Mouse (Mus musculus) embryo, embryonic 10 days (tissue): ENCODE measurements around the gene Sec16a.

Experiments used
- DNase-seq: peaks from one replicate; pipeline ENCODE4 v3.0.0-alpha.2; 2015; ENCODE audit warnings: low spot score

Sec16a gene

GRCm38 (mm10) chr2:26444946-26445665 is at the start of gene Sec16a:
Sec16a (minus strand) TSS chr2:26445216.
- DNase-seq: peak; percentile 99

- DNase-seq: peak; percentile 76
These were observed 49.4 kb upstream of the Sec16a start for GRCm38 (mm10) chr2:26494396-26494795.

- DNase-seq: peak; percentile 71
These were observed 48.2 kb upstream of the Sec16a start for GRCm38 (mm10) chr2:26493021-26493781.

DNA sequence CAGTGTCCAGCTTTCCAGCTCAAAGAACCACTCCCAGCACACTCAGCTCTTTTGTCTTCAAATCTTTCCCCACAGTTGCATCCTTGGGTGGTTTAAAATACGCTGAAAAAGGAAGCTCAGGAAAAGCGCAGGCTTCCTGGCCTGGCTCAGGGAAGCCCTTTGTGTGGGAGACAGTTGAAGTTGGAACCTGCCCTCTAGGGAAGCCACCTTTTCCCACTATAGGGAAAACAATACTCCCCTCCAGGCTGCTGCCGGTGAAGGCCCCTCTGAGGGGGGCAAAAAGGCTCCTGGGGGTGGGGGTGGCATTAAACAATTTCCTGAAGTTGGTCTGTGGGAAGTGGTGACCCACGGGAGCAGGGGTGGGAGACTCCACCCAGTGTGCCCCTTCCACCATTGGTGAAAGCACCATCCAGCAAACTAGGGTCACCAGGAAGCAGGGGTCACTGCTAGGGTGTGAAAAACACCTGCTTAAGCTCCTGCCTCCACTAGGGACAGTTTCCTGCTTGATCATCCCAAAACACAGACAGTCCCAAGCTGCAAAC is 45.8 kb upstream of the Sec16a start:
- DNase-seq: no peak

GRCm38 (mm10) chr2:26488535-26489135 is 43.6 kb upstream of the Sec16a start:
- peak; percentile 74 for DNase-seq

DNA sequence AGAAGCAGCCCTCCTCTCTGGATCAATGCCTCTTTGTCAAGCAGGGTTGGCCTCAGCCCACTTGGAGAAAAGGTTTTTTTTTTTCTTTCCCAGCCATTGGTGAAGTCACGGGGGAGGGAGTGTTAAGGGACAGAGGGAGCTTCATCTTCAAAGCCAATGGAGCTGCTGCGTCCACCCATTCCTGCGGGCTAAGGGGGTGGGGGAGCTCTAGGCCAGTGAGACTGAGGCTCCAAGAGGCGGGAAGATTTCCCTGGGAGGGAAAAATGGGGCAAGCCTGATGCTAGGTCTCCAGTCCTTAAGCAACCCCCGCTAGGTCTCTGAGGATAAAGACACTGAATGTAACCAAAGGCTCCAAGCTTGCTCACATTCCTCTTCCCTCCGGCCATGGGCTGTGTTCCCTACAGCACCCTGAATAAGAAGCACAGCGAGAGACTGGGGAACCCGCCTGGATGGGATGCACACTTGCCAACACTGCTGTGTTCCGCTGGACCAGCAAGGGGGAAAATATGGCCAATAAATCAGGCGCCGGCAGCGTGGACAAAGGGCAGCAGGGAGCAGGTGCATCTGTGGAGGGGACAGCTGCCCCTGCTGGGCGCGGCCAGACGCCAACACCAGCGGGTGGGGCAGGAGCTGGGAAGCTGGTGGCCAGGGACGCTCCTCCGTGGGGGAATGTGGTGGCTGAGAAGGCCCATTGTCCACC is 42.5 kb upstream of the Sec16a start:
- DNase-seq: peak; percentile 75

DNA sequence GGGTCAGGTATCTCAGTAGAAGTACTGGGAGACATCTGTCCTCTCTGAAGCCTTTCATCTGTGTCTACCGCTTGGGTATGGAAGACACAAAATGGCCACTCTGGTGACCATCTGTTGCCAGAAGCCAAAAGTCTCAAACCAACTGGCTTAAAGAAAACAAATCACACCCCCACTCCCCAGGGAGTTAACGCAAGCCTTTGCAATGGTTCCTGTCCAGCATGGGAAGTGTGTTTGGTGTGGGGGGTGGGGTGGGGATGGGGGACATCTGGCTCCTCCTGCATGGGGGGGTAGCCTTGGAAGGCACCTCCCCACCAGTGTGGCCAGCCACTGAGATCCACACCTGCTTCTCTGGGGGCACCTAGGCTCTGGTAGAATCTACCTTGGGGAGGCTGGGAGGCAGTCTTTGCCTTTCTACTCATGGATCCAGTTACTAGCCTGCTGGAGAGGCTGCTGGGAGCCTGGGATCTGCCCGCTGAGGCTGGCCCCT is 41.9 kb upstream of the Sec16a start:
- DNase-seq: peak; percentile 74

GRCm38 (mm10) chr2:26486264-26486810 is 41.3 kb upstream of the Sec16a start:
- DNase-seq: peak; percentile 34

- peak; percentile 57 for DNase-seq
These were observed 40.7 kb upstream of the Sec16a start for GRCm38 (mm10) chr2:26485710-26486109.

DNA sequence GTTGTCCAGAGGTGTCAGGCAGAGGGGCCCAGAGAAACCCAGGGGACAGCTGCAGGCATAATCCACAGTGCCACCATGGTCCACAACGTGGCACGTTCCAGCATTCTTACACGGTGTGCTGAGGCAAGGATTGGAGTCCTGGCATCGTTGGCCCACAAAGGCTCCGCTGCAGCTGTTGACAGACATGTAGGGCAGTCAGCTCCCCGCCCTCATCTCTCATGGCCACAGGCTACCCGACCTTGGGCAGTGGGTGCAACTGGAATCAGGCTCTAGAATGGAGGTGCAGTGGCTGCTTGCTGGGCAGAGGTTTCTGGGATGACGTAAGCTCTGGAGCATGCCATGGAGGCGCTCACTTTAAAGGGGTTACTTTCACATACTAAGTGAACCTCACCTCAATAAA is 40.3 kb upstream of the Sec16a start:
- DNase-seq: no peak

GRCm38 (mm10) chr2:26484169-26484568 is 39.2 kb upstream of the Sec16a start:
- no peak for DNase-seq

DNA sequence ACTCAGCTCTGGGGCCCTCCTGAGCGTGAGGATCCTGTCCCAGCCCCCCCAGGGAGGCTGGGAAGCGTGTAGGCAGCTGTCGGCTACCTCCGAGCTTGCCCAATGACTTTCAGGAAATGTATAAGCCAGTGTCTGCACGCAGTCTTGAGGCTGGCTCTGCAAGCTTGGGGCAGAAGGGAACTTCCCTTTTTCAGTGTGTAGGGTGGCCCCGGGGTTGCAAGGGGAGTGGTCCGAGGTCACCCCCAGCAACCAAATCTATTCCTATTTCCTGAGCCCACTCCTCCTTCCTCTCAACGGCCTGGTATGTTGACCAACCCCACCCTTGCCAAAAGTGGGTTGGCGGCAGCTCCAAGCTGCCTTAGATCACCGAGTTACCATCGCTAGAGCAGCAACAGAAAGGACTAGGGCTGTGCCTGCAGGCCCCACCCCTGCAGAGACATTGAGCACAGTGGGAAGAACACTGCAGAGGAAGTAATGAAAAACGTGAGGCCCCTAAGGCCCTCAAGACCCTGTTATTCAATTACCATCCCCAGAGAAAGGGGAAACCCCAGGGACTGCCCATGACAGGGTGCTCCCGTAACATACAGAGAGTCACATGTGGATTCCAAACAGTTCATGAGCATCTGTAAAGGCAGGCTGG is 38.3 kb upstream of the Sec16a start:
- no peak for DNase-seq

DNA sequence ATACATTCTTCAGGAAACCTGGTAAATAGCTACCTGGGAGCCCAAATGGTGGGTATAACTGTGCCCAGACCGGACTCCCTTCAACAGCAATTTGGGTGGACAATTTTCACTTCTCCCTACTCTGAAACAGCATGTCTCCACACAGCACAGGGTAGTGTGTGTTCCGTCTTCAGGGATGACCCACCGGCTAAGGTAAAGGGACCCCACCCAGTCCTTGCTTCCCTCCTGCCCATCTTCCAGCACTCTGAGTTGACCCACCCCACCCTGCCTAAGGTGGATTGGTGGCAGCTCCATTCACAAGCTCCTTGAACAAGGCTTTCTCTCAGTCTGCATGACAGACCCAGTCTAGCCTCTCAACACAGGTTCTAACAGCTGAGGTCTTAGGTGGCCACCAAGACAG is 37.8 kb upstream of the Sec16a start:
- no peak for DNase-seq

DNA sequence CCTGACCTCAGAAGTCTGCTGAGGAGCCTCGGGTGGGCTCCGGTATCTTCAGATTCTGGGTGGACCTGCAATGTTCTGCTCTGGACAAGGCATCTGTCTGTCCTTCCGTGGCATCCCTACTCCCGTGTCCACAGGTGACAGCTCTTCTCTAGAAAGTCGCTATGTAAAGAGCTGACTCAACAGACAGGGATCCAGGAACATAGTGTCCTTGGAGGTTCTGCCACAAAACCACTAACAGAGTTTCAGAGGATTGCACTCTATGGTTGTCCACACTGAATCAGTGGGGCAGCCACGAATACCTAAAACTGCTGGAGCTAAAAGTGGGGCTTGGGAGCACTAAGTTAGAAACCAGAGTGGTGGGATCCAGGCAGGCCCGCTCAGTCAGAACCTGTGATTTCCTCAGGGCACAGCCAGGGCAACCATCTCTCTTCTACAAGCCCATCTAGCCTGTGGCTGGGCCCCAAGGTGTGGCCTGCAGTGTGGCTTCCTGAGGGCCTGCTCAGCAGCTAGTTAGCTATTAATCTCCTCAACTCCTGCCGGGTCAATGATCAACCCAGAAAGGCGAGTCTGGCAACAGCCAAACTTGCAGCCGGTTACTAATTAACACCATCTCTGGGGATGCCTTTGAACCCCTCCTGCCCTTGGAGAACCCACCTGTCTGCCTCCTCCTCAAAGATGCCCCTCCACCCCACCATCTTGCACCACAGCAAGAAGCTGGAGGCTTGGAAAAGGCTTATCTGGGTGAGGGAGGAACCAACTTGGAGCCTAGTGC is 36.9 kb upstream of the Sec16a start:
- DNase-seq: no peak

GRCm38 (mm10) chr2:26480911-26481310 is 35.9 kb upstream of the Sec16a start:
- DNase-seq: no peak

GRCm38 (mm10) chr2:26478685-26479205 is 33.7 kb upstream of the Sec16a start:
- peak; percentile 69 for DNase-seq

DNA sequence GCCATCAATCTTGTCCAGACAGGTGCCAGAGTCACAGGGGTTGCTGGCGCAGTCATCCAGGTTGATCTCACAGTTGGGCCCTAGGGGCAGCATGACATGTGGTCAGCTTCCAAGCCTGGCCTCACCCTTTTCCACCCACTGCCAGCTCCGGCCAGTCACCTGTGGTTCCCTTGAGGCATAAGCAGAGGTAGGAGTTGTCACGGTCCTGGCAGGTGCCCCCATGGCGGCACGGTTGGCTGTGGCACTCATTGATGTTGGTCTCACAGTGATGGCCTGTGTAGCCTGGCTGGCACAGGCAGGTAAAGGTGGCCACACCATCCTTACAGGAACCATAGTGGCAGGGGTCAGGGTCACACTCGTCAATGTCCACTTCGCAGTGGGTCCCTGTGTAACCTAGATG is 32.9 kb upstream of the Sec16a start:
- no peak for DNase-seq

DNA sequence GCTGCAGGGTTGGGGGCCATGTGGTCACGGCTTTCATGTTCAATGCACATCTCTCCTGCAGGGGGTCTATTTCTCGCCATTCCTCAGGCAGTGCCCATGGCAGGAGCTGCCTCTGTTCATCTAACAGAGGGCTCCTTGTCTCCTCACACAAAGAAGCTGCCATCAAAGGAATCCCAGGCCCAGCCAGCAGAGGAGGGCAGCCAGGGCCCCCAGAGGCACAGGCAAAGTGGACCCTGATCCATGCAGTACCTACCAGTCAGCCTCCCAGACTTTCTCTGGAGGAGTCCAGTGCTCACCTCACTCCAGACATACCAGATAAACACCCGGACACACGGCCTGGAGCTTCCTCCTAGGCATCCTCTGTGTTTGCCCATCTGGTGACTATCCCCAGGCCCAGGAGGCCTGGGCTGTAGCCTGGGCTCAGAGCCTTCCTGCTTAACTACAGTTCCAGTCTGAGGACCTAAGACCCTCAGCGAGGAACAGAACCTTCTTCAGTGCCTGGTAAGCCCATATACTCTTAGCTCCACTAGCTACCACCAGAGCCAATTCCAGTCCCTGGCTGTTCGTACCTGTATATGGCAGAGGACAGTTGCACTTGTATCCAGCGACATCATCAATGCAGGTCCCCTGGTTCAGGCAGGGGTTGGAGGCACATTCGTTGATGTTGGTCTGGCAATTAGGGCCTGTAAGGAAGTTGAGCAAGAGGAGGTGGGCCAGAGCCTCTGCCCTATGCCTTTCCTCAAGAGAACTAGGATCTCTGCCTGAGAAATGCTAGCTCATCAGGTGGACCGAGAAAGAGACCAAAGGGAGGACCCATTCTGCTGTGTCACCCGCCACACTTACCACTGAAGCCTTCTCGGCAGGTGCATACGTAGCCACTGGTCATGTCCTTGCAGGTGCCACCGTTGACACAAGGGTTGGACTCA is 30.8 kb upstream of the Sec16a start:
- DNase-seq: peak; percentile 29
